Mouse (Mus musculus): Measurements from ENCODE around the gene Cdk5.

GRCm38 (mm10) chr5:24412063-24412462, 11.3 kb downstream of the Cdk5 start:
- no peak for TF ChIP-seq POLR2A (IDR thresholded peaks at IDR 0.05; ENCODE audit: control insufficient read depth, low read depth, low read length)
- TF ChIP-seq CTCF (IDR thresholded peaks at IDR 0.05; ENCODE audit: control insufficient read depth, insufficient read depth, insufficient replicate concordance, low read depth, low read length), result no peak

Measured in testis, adult 2 months (tissue).